Mouse (Mus musculus): ENCODE results near the gene Gpr150.

DNA sequence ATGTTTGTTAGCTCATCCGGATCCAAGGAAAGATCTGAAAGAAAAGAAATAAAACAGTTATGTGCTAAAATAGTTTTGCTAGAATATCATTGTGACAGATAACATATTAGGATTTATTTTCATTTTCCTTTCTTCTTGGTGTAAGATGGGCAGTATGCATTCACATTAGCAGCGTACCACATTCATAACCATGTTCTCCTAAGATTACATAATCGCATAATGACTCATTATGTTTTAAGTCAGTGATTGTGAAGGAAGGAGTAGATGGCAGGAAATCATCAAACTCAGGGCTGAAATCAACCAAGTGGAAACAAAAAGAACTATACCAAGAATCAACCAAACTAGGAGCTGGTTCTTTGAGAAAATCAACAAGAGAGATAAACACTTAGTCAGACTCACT lies 5.8 kb upstream of the Gpr150 start:
- TF ChIP-seq MYOD1 (IDR thresholded peaks at IDR 0.05; ENCODE audit: control insufficient read depth, insufficient read length, low read depth) (no peak), CTCF (IDR thresholded peaks at IDR 0.05; ENCODE audit: control insufficient read depth, insufficient read depth, insufficient read length) (no peak)
